Mouse (Mus musculus) T-helper 2 cell (primary cell): Measurements from ENCODE around the gene Crebzf.

ENCODE experiments used
- in situ Hi-C: fragments of 300-600 bp; cut with MboI, MseI; formaldehyde crosslinking; loops from one replicate; pipeline ENCODE4 v1.15.1; 2025; ENCODE audit warnings: high pct_unique_total_duplicates

Crebzf gene

GRCm38 (mm10) chr7:90442518-90443080, at the start of gene Crebzf:
Gene Crebzf (plus strand): TSS chr7:90442729.
- in situ Hi-C loops: no loop called here

GRCm38 (mm10) chr7:90395073-90395472, 47.5 kb upstream of the Crebzf start:
- in situ Hi-C loops: no loop called here

GRCm38 (mm10) chr7:90395928-90396327, 46.6 kb upstream of the Crebzf start:
- in situ Hi-C loops: no loop called here

- in situ Hi-C loops: loop anchor here (5.0 to 10.0 kb wide), 2 partner anchors 98 to 815 kb away; no protein-coding TSS in a partner anchor
Observed at GRCm38 (mm10) chr7:90409934-90410333, 32.6 kb upstream of the Crebzf start.

DNA sequence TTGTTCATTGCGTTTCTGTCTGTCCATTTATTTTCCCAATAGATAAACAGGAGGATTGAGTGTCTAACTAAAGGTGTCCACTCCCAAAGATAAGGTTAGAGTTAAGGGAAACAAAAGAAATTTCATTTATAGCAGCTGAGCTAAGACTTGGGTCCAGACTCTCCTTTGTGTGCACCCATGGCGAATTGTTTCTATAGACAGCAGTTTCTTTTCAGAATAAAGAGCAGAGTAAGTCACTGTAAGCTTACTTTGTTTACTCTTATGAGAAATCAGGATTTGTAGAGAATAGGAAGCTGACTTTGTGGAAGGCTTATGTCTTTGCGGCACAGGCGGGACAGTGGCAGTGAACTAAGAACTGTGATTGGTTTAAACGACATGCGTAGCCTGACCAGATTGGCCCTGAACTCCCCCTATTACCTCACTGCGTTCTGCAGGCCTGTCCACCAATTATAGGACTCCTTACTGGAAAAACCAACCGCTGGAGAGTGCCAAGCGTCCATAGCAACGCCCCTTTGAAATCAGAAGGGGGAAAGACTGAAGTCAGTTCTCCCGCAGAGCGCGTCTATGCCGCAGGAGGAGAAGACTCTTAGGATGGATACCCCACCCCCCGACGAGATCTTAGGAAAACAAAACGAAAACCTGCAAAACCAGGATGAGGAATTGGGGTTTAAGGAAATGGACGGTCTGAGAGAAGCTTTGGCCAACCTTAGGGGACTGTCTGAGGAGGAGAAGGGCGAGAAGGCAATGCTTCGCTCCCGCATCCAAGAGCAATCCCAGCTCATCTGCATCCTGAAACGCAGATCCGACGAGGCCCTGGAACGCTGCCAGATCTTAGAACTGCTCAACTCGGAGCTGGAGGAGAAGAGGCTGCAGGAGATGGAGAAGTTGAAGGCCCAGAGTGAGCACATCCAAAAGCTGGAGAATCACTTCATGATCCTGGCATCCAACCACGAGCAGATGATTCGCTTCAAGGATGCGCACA, 16.2 kb upstream of the Crebzf start, which contains the start of gene Ccdc89:
TSS of gene Ccdc89 (plus strand) at position 558 of the 982 bp plus-strand sequence.
- in situ Hi-C loops: no loop called here

DNA sequence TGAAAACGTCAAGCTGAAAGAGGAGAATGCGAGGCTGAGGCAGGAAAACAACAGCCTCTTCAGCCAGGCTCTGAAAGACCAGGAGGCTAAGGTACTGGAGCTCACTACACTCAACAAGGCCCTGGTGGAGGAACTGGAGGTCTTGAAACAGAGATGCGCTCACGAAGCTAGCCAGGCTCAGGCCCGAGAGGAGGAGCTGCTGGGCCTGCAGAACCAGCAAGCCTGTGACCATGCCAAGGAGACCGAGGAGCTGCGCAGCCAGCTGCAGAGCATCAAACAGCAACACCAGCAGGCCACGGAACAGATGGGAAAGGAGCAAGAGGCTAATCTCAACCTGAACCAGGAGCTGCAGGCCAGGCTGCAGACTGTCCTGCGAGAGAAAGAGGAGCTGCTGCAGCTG, 15.5 kb upstream of the Crebzf start:
- in situ Hi-C loops: no loop called here

GRCm38 (mm10) chr7:90432221-90432620, 10.3 kb upstream of the Crebzf start:
- in situ Hi-C loops: no loop called here

GRCm38 (mm10) chr7:90440044-90440443, 2.5 kb upstream of the Crebzf start:
- in situ Hi-C loops: no loop called here

- in situ Hi-C loops: no loop called here
Observed at GRCm38 (mm10) chr7:90442070-90442469, 459 bp upstream of the Crebzf start.

- in situ Hi-C loops: no loop called here
Observed at GRCm38 (mm10) chr7:90443101-90444091, 867 bp downstream of the Crebzf start.

- in situ Hi-C loops: no loop called here
Observed at GRCm38 (mm10) chr7:90444206-90444605, 1.7 kb downstream of the Crebzf start.

- in situ Hi-C loops: loop anchor here (25.0 kb wide), 2 partner anchors 469 to 1119 kb away; partner anchors contain the start of gene Eed
Observed at GRCm38 (mm10) chr7:90456149-90456844, 13.8 kb downstream of the Crebzf start.

DNA sequence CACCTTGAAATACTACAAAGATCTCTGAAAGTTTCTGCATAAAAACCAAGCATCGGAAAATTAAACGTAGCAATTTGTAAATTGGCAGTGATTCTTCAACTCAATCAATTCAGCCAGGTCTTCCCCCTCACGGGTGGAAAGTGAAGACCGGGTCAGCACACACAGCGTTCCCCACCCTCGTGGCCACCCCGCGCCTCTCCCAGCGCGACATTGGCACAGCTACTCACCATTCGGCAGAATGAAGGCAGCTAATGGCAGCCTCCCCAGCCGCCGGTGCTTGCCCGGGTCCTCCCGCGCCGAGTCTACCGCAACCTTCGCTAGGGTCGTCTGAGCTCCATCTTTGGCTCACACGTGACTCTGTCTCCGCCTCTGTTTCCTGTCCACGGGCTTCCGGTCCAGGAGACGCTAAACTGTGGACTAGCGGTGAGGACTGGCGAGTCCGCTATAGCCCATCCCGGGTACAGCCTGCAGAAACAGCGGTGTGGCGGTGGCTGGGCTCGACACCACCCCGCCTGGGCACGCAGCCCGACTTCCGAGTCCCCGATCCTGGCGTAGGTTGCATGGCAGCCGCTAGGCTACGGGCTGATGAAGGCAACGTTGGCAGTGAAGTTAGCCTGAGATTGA, 14.4 kb downstream of the Crebzf start, which contains the start of gene Tmem126a:
TSS of gene Tmem126a (minus strand) at position 385 of the 624 bp plus-strand sequence.
- in situ Hi-C loops: loop anchor here (25.0 kb wide), 2 partner anchors 470 to 1120 kb away; partner anchors contain the start of gene Eed

- in situ Hi-C loops: loop anchor here (25.0 kb wide), 2 partner anchors 470 to 1120 kb away; partner anchors contain the start of gene Eed
Observed at GRCm38 (mm10) chr7:90457517-90457916, 15.0 kb downstream of the Crebzf start.

GRCm38 (mm10) chr7:90460330-90460729, 17.8 kb downstream of the Crebzf start:
- in situ Hi-C loops: loop anchor here (25.0 kb wide), 2 partner anchors 473 to 1123 kb away; partner anchors contain the start of gene Eed

DNA sequence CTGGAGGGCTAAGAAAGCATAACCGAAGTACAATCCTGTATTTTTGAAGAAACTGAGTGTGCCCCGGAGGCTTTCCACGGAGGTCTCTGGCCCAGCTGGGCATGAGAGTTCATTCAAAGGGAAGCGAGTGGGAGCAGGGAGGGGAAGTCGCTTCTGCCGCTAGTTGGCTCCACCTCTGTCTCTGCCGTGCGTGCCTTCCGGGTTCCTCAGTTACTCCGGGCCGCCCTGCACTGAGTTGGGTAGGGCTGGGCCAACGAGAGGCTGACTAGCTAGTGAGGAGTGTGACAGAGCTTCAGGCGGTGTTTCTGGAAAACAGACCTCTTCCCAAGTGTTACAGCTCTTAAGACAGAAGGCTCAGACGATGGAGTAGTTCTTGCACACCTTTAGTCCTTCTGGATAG, 18.4 kb downstream of the Crebzf start:
- in situ Hi-C loops: loop anchor here (25.0 kb wide), 2 partner anchors 474 to 1124 kb away; partner anchors contain the start of gene Eed

DNA sequence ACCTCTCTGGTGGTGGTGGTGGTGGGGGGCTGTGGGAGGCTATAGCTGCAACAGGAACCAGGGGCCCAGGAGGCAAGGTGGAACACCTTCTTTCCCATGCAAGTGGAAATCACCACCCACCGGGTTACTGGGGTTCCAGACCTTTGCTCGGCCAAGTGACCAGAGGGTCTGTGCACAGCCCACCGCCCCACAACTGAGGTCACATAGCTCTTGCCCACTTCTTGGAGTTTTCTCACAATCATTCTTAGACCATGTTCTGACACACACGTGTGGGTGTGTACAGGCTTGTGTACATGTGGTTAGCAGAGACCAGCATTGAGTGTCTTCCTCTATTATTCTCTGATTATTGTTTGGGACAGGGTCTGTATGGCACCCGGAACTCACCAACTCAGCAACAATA, 18.9 kb downstream of the Crebzf start:
- in situ Hi-C loops: loop anchor here (25.0 kb wide), 2 partner anchors 474 to 1124 kb away; partner anchors contain the start of gene Eed

DNA sequence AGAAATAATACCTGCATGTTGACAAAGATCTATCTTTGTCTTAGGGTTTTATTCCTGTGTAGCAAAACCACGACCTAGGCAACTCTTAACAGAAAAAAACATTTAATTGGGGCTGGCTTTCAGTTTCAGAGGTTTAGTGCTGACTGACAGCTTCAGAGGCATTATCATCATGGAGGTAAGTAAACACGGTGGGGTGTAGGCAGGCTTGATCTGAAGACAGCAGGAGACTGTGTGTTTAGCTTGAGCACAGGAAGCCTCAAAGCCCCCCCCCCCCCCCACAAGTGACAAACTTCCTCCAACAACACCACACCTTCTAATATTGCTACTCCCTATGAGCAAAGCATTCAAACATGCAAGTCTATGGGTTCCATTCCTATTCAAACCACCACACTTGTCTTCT, 31.0 kb downstream of the Crebzf start:
- in situ Hi-C loops: loop anchor here (25.0 kb wide), 2 partner anchors 486 to 1136 kb away; partner anchors contain the start of gene Eed

DNA sequence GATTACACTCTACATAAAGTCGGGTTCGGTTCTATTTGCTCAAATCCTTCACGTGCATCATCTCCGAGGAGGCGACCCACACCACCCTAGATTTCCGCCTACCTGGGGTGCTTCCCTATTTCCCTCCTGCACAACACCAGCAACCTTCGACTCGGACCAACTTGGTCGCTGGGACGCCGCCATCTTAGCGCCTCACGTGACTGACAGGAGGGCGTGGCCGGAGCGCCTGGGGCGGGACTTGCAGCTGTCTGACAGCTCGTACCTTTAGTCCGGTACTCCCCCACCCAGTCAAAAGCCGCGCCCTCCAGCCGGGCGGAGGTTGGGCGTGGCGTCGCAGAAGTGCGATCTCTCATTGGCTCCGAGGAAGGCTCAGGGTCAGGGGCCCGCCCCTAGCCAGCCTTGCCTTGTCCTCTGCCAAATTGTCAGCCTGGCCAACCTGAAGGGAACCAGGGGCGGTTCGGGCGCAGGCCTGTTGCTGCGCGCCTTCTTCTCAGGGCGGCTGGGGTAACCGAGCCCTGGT, 33.3 kb downstream of the Crebzf start, which contains the start of gene Tmem126b:
TSS of gene Tmem126b (minus strand) at position 209 of the 520 bp plus-strand sequence.
- in situ Hi-C loops: loop anchor here (5.0 kb wide), 1 partner anchor 39 kb away; no protein-coding TSS in a partner anchor
